Mouse (Mus musculus) embryonic facial prominence, embryonic 11.5 days (tissue): ENCODE data around the gene Islr. TPM values are rescaled to one million over a fixed set of nuclear protein-coding genes. Genes with fewer than 3 reads are reported as not detected.

Experiments
- ATAC-seq: fragments of 200-750 bp; cut with Nextera tagmentation; replicated peaks from 2 replicates; pipeline ENCODE4 v1.8.0; 2017; ENCODE audit warnings: low read depth; ENCODE audit not compliant: insufficient number of reproducible peaks, low FRiP score, low TSS enrichment
- DNase-seq: peaks from one replicate; pipeline ENCODE4 v3.0.0-alpha.2; 2015; ENCODE audit warnings: low spot score
- H3K27ac ChIP-seq: fragments of 300-500 bp; sonication (generic); replicated peaks from 2 replicates; pipeline ENCODE4 v1.5.1; 2014; ENCODE audit warnings: mild to moderate bottlenecking, low read depth, low read length, control low read depth
- H3K27me3 ChIP-seq: fragments of 300-500 bp; sonication (generic); 2 replicates; pipeline ENCODE4 v1.6.1; 2014; ENCODE audit warnings: mild to moderate bottlenecking, low read length, moderate library complexity, mixed read lengths; ENCODE audit not compliant: control insufficient read depth, insufficient read depth
- H3K36me3 ChIP-seq: fragments of 300-500 bp; sonication (generic); replicated peaks from 2 replicates; pipeline ENCODE4 v1.6.1; 2014; ENCODE audit warnings: low read depth, mild to moderate bottlenecking, low read length, moderate library complexity, mixed read lengths; ENCODE audit not compliant: control insufficient read depth, insufficient read depth
- H3K4me1 ChIP-seq: fragments of 300-500 bp; sonication (generic); 2 replicates; pipeline ENCODE4 v1.6.1; 2014; ENCODE audit warnings: low read length, mixed read lengths; ENCODE audit not compliant: control insufficient read depth, insufficient read depth
- H3K4me2 ChIP-seq: fragments of 300-500 bp; sonication (generic); 2 replicates; pipeline ENCODE4 v1.6.1; 2014; ENCODE audit warnings: low read depth, mild to moderate bottlenecking, control low read depth, low read length, moderate library complexity
- H3K4me3 ChIP-seq: fragments of 300-500 bp; sonication (generic); 2 replicates; pipeline ENCODE4 v1.5.1; 2014; ENCODE audit warnings: low read depth, low read length, control low read depth
- H3K9ac ChIP-seq: fragments of 300-500 bp; sonication (generic); replicated peaks from 2 replicates; pipeline ENCODE4 v1.6.1; 2014; ENCODE audit warnings: mild to moderate bottlenecking, control low read depth, low read length
- H3K9me3 ChIP-seq: fragments of 300-500 bp; sonication (generic); replicated peaks from 2 replicates; pipeline ENCODE4 v1.6.1; 2016; ENCODE audit warnings: mild to moderate bottlenecking, low read length, inconsistent platforms, mixed read lengths; ENCODE audit not compliant: control insufficient read depth
- WGBS: fragments of 180-500 bp; shearing (Covaris S2); extraction: QIAGEN DNeasy Blood & Tissue Kit; methylation state at CpG from one replicate; pipeline ENCODE4 v1.1.7; 2014; 5-methylcytosine and 5-hydroxymethylcytosine counted together
- polyA plus RNA-seq: library from polyadenylated mRNA; unstranded; fragments of >200 nt; fragmentation: Nextera tagmentation; extraction: Ambion mirVana; gene quantifications from 2 replicates; pipeline ENCODE4 v1.2.1, GENCODE M21; 2014

Islr gene
- polyA plus RNA-seq, 1 experiment from 2014 or later: 24.6 TPM

DNA sequence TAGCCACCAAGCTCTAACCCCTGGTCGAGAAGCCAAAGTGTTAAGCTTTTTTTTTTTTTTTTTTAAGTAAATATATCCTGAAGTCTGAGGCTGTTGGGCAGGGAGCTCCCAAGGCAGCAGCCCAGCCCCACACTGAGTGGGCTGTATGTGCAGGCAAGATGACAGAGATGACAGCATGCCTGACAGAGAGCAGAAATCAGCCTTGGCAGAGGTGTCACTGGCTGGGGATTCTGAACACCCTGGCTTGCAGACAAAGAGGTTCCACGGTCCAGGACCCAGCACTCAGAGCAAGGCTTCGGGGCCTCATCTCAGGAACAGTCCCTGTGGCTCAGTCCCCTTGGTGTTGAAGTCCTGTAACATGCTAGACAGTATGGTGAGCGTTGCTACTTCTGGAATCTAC, 44.3 kb downstream of the Islr start:
- Histone ChIP-seq H3K4me3 (no peak overlapping the region), H3K27me3 (no peaks in the 10 kb centered on the region), H3K4me2 (no peak overlapping the region), H3K36me3 (no peaks in the 10 kb centered on the region), H3K9ac (no peak overlapping the region), H3K27ac (peak overlapping the region; percentile 85; the same call in 1 of the 2 replicates), H3K9me3 (no peaks in the 10 kb centered on the region), H3K4me1 (peaks cover 16% of the 10 kb centered on the region)
- DNase-seq (no peak), ATAC-seq (no peak)
- WGBS: 62% methylated on average over 4 of the region's 4 CpGs

DNA sequence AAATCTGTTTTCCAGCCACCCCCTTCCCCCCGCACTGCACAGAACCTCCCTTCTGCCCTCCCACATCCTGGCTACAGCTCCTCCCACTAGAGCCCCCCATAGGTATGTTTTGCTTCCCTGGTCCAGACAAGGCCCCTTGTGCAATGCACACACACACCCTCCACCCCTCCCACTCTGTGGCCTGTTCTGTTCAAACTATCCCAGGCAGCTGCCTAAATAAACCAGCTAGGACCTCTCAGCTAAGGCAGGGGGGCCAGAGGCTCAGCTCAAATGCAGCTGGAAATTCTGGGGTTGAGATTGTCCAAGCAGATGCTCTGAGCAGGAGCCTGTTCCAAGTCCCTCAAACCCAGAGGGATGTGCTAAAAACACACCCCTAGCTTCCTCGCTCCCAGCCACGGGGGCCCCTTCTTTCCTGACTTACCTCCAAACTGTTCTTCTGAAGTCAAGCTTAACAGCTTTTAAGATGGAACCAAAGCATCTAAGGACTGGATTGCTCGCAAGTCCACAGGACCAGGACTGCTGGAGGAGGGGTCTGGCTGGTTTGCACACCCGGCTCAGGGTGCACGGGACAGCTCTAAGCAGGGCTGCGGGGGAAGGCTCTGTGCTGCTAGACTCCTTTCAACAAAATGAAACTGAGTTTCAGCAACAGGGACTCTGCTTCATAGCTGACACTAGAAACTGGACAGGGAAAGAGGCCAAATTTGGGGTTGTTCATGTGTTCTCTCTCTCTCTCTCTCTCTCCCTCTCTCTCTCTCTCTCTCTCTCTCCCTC, 45.4 kb downstream of the Islr start:
- H3K9me3 ChIP-seq: no peaks in the 10 kb centered on the region
- peaks cover 16% of the 10 kb centered on the region for H3K4me1 ChIP-seq
- peak overlapping the region; percentile 85 for H3K27ac ChIP-seq
- peak; percentile 76 for ATAC-seq
- peak; percentile 76 for DNase-seq
- WGBS: 25% methylated on average over 7 of the region's 7 CpGs
- H3K4me3 ChIP-seq: peak overlapping the region; percentile 19; the same call in 1 of the 2 replicates
- peak overlapping the region; percentile 48 for H3K4me2 ChIP-seq
- peak overlapping the region; percentile 45 for H3K9ac ChIP-seq
- H3K36me3 ChIP-seq: no peaks in the 10 kb centered on the region
- no peaks in the 10 kb centered on the region for H3K27me3 ChIP-seq

DNA sequence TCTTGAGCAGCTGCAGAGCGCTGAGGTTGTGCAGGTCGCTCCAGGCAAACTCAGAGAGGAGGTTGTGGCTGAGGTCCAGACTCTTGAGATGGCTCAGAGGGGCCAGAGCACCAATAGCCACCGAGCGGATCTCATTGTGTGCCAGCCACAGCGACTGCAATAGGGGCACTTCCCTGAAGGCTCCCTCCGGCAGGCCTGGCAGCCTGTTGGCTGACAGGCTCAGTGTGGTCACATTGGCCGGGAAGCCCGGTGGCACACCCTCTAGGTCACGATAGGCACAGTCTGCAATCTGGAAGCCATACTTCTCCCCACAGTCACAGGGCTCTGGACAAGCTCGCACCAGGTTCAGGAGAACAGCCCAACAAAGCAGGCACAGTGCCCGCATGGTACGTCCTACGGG, 46.3 kb downstream of the Islr start:
- Histone ChIP-seq H3K4me1 (peaks cover 16% of the 10 kb centered on the region), H3K9me3 (no peaks in the 10 kb centered on the region), H3K36me3 (no peaks in the 10 kb centered on the region), H3K27me3 (no peaks in the 10 kb centered on the region), H3K4me3 (peak overlapping the region; percentile 19), H3K4me2 (peak overlapping the region; percentile 48), H3K27ac (peak overlapping the region; percentile 85), H3K9ac (peak overlapping the region; percentile 45)
- 77% methylated on average over 13 of the region's 13 CpGs for WGBS
- DNase-seq (no peak), ATAC-seq (no peak)

DNA sequence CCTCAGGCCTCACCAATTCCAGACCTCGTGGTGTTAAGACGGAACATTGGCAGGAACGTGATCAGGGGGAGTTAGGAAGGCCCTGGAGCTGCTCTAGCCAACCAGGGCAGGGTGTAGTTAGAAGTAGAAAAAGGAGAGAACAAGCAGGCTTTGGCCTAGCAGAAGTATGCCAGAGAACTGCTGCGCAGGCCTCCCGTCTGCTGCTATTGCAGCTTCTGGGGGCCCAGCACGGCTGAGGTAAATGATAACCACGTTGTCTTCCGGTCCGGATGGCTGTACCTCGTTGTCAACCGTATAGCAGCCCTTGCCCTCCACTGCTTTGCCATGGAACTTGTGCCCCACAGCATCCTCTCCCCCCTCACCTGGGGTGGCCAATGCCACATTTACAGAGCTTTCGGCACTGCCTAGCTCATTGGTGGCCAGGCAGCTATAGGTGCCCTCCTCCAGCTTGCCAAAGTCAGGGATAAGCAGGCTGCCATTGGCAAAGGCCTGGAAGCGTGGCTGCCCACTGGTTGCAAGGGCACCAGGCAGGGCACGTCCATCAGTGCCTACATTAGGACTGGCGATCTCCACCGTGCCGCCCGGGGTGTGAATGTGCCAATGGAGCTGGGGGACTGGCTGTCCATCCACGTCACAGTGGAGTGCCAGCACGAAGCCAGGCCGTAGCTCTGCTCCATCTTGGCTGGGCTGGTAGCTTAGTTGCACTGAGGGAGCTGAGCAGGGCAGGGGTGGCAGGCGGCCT, 47.1 kb downstream of the Islr start:
- Histone ChIP-seq H3K36me3 (no peaks in the 10 kb centered on the region), H3K27ac (no peak overlapping the region), H3K9me3 (no peaks in the 10 kb centered on the region), H3K9ac (no peak overlapping the region; the same call in 1 of the 2 replicates), H3K4me2 (peak overlapping the region; percentile 48), H3K27me3 (no peaks in the 10 kb centered on the region), H3K4me3 (no peak overlapping the region; the same call in 1 of the 2 replicates), H3K4me1 (peaks cover 16% of the 10 kb centered on the region)
- DNase-seq: no peak
- ATAC-seq: 0 out of 2 replicates have a peak, but pooled peaks have one; percentile 7
- WGBS: 89% methylated on average over 22 of the region's 22 CpGs

DNA sequence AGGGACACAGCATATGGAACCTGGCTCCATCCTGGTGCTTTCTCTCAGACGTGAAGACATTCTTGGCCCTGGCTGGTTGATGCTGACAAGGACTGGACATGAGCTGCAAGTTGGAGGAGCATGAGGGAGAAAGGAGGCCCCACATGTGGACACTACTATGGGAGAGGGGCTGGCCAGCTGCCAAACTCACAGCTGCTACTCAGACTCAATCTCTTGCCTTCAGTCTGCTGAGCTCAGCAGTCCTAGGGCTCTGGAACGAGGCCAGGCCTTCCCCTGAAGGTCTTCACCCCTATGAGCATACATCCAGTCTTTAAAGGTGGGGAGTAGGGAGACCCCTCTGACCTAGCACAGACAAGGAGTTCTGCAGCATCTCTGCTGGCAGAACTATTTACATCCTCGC, 48.7 kb downstream of the Islr start:
- no peak overlapping the region for H3K4me2 ChIP-seq
- no peak overlapping the region for H3K27ac ChIP-seq
- H3K4me3 ChIP-seq: no peak overlapping the region
- H3K9me3 ChIP-seq: no peaks in the 10 kb centered on the region
- DNase-seq (peak; percentile 37), ATAC-seq (no peak)
- WGBS: 58% methylated on average over 3 of the region's 3 CpGs
- H3K27me3 ChIP-seq: no peaks in the 10 kb centered on the region
- H3K9ac ChIP-seq: no peak overlapping the region
- H3K36me3 ChIP-seq: no peaks in the 10 kb centered on the region; the same call in 1 of the 2 replicates
- H3K4me1 ChIP-seq: peaks cover 16% of the 10 kb centered on the region

DNA sequence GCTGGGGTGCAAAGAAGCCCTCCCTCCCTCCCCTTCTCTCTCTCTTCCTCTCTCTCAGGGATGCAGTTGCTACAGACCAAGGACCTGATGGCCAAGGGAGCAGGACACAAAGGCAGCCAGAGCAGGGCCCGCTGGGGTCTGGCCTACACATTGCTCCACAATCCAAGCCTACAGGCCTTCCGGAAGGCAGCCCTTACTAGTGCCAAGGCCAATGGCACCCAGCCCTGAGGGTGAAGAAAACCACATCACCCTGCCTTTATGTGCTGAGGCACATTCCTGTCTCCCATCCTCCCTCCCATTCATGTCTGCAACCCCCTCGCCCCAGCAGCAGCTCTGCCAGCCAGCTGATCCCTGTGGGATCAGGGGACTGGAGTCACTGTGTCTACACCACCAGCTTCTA, 51.0 kb downstream of the Islr start:
- Histone ChIP-seq H3K4me1 (peaks cover 9% of the 10 kb centered on the region), H3K27ac (no peak overlapping the region), H3K27me3 (no peaks in the 10 kb centered on the region), H3K9me3 (no peaks in the 10 kb centered on the region), H3K36me3 (no peaks in the 10 kb centered on the region; the same call in 1 of the 2 replicates), H3K9ac (no peak overlapping the region), H3K4me3 (no peak overlapping the region), H3K4me2 (no peak overlapping the region)
- ATAC-seq (no peak), DNase-seq (no peak)
- 81% methylated on average over 3 of the region's 3 CpGs for WGBS

DNA sequence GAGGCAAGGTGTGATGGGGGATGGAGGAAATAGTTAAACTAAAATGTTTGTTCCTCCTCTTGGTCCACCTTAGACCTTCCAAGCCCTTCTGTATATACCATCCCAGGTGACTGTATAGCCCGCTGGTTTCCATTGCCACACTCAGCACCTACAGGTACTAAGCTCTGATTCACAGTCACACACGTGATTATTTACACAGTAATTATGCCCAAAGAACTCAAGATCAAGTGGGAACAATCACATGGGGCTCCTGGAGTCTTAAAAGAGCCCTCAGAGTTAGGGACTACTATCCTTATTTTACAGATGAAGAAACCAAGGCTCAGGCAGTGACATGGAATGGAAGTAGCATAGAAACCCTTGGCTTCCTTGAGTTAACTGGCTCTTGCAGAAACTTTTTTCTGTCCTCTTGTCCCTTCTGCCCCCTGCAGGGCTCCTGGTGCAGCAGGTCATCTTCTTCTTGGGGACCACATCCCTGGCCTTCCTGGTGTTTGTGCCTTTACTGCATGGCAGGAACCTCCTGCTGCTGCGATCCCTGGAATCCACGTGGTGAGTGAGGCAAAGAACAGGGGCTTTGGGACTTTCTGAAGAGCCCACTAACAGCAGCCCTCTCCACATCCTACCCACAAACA, 53.3 kb downstream of the Islr start:
- Histone ChIP-seq H3K27me3 (no peaks in the 10 kb centered on the region), H3K27ac (no peak overlapping the region), H3K4me2 (no peak overlapping the region), H3K9me3 (no peaks in the 10 kb centered on the region), H3K36me3 (no peaks in the 10 kb centered on the region; the same call in 1 of the 2 replicates), H3K4me3 (no peak overlapping the region), H3K9ac (no peak overlapping the region), H3K4me1 (no peaks in the 10 kb centered on the region; the same call in 1 of the 2 replicates)
- ATAC-seq: no peak
- no peak for DNase-seq
- WGBS: 75% methylated on average over 4 of the region's 4 CpGs
